Mouse (Mus musculus): ENCODE measurements around the gene Pcif1. TPM values are rescaled to one million over a fixed set of nuclear protein-coding genes. Genes with fewer than 3 reads are reported as not detected.
A peak's percentile ranks its signal among the peaks of the same experiment; 100 is the strongest.
"Not testable (repeated sequence)": the region's sequence is repeated elsewhere in the genome, so short reads cannot be mapped to it uniquely, and the experiment has no call there.

The Pcif1 gene
- polyA plus RNA-seq, 1 experiment from 2014 or later: 38.7 TPM

DNA sequence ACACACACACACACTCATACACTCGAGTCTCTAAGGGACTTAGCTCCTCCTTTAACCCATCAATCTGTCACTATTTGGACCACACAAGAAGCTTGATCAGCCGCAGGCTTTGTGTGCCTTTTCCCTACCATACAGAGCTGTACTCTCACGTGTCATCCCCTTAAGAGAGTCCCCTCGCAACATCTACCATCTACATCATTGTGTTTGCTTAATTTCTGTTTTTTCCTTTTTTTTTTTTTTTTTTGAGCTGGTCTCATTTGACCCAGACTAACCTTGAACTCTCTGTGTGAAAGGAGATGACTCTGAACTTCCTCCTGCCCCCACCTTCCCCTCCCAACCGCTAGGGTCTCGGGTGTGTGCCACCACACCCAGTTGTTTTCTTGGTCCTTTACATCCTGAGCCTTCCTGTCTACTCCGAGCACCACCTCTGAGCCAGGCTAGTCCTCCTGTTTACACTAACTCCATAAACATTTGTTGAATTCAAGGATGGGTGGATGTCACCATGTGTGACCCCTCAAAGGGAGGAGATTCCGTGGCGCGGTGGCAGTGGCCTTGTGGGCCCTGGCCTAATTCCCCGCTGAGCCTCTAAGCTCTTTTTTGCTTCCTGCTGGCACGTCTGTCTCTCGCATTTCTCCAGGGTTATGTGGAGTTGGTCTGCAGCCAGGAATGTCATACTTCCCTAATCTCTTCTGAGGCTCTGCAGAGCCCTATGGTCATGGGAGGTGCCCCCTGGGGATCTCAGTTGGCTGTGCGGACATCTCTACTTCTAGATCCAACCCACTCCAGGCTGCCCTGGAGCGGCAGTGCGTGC, 12.2 kb upstream of the Pcif1 start:
- ChIA-PET CTCF (interaction anchor here (0.9 to 2.3 kb wide), 12 partner anchors 8 to 85 kb away, joined by 3 to 8 read pairs (median 4); partner anchors contain the start of genes Ctsa, Neurl2 and Pcif1), POLR2A (interaction anchor here (0.6 to 1.9 kb wide), 6 partner anchors 10 to 98 kb away, joined by 3 to 8 read pairs (median 4); no protein-coding TSS in a partner anchor)
- no peaks in the 10 kb centered on the region for H3K27me3 ChIP-seq
- DNase-seq (ENCODE audit: low read depth, low spot score) (peak; percentile 95), ATAC-seq (peak; percentile 89)
- no peak for TF ChIP-seq CTCF (IDR thresholded peaks at IDR 0.05)
- in situ Hi-C loops (cut with MboI; ENCODE audit: low pct_unique_long_range_greater_than_20kb): no loop called here

DNA sequence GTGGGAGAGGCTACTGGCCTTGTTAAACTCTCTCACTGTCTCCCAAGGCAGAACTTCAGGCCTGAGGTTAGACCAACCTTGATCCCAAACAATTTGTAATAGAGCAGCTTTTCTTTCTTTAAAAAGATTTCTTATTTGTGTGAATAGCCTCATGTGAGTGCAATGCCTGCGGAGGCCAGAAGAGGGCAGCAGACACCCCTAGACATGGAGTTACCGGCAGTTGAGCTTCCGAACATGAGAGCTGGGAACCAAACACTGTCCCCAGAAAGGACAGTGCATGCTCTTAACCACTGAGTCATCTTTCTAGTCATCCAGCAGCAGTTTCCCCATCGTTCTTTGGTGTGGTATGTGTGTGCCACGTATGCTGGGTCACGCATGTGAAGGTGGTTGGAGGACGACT, 11.5 kb upstream of the Pcif1 start:
- in situ Hi-C loops (cut with MboI; ENCODE audit: low pct_unique_long_range_greater_than_20kb): no loop called here
- ChIA-PET POLR2A (interaction anchor here (1.1 to 1.9 kb wide), 2 partner anchors 9 to 33 kb away, joined by 3 to 4 read pairs; no protein-coding TSS in a partner anchor), CTCF (interaction anchor here (1.0 to 2.3 kb wide), 10 partner anchors 9 to 84 kb away, joined by 3 to 8 read pairs (median 4); partner anchors contain the start of genes Ctsa, Neurl2 and Pcif1)
- ATAC-seq: peak; percentile 19
- no peaks in the 10 kb centered on the region for H3K27me3 ChIP-seq
- DNase-seq (ENCODE audit: low read depth, low spot score): no peak
- TF ChIP-seq CTCF (IDR thresholded peaks at IDR 0.05): peak; percentile 88

GRCm38 (mm10) chr2:164868491-164868890, 10.6 kb upstream of the Pcif1 start:
- ATAC-seq (no peak), DNase-seq (ENCODE audit: low read depth, low spot score) (no peak)
- POLR2A ChIA-PET: interaction anchor here (0.6 to 1.9 kb wide), 3 partner anchors 9 to 34 kb away, joined by 3 to 4 read pairs (median 3); no protein-coding TSS in a partner anchor

GRCm38 (mm10) chr2:164871602-164872303, 7.4 kb upstream of the Pcif1 start:
- ChIA-PET POLR2A (no interaction called here), CTCF (no interaction called here)
- peak; percentile 47 for TF ChIP-seq CTCF (IDR thresholded peaks at IDR 0.05)
- ATAC-seq: no peak
- DNase-seq (ENCODE audit: low read depth, low spot score): no peak
- no peaks in the 10 kb centered on the region for H3K27me3 ChIP-seq
- in situ Hi-C loops (cut with MboI; ENCODE audit: low pct_unique_long_range_greater_than_20kb): no loop called here

More at GRCm38 (mm10) chr2:164868491-164868890, 10.6 kb upstream of the Pcif1 start:
- H3K27me3 ChIP-seq: no peaks in the 10 kb centered on the region
- CTCF ChIA-PET: interaction anchor here (1.5 to 2.3 kb wide), 4 partner anchors 8 to 45 kb away, joined by 3 to 8 read pairs (median 4); partner anchors contain the start of genes Ctsa and Neurl2
- in situ Hi-C loops (cut with MboI; ENCODE audit: low pct_unique_long_range_greater_than_20kb): no loop called here
- no peak for TF ChIP-seq CTCF (IDR thresholded peaks at IDR 0.05)

DNA sequence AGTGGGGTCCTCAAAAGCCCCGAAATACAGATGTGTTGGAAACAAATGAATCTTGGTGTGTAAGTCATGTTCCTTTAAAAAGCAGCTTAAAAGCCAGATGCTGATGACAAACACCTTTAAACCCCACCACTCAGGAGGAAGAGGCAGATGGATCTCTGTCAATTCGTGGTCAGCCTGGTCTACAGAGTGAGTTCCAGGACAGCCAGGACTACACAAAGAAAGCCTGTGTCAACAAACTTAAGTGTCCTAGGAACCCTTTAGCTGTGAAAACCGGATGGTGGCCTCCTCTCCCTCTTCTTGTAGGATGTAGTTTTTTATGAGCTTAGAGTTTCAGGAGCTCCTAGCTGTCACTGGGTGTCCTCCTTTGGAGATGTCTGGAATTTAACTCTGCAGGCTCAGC, 5.5 kb upstream of the Pcif1 start:
- no peaks in the 10 kb centered on the region for H3K27me3 ChIP-seq
- ChIA-PET POLR2A (interaction anchor here (2.8 kb wide), 1 partner anchor 9 kb away, joined by 7 read pairs; no protein-coding TSS in a partner anchor), CTCF (interaction anchor here (1.4 kb wide), 1 partner anchor 80 kb away, joined by 3 read pairs; no protein-coding TSS in a partner anchor)
- in situ Hi-C loops (cut with MboI; ENCODE audit: low pct_unique_long_range_greater_than_20kb): no loop called here
- no peak for DNase-seq (ENCODE audit: low read depth, low spot score)
- TF ChIP-seq CTCF (IDR thresholded peaks at IDR 0.05): no peak
- no peak for ATAC-seq

DNA sequence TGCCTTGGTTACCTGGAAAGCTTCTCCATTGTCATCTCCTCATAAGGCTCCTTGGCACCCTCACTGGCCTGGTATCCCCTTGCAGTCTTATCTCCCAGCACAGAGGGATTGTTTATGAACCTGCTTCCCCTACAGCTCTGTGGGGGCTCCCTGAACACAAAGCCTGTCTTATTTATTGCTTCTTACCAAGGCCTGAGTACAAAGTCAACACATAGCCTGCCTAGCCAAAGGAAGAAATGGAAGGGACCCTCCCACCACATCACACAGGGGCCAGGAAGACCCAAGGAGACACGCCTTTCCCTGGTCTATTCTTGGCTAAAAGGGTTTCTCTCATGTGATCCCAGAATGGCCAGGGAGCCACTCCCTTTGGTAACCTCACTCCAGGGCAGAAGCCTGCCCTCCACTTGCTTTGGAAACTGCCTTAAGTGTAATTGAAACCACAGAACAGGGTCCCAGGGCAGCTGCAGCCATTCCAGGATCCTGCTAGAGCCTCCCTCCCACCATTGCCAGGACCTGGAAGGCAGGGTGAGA, 4.8 kb upstream of the Pcif1 start:
- DNase-seq (ENCODE audit: low read depth, low spot score) (no peak), ATAC-seq (no peak)
- TF ChIP-seq CTCF (IDR thresholded peaks at IDR 0.05): no peak
- ChIA-PET CTCF (interaction anchor here (1.1 to 1.4 kb wide), 3 partner anchors 8 to 81 kb away, joined by 3 to 4 read pairs (median 3); no protein-coding TSS in a partner anchor), POLR2A (interaction anchor here (2.8 kb wide), 1 partner anchor 10 kb away, joined by 7 read pairs; no protein-coding TSS in a partner anchor)
- H3K27me3 ChIP-seq: no peaks in the 10 kb centered on the region
- in situ Hi-C loops (cut with MboI; ENCODE audit: low pct_unique_long_range_greater_than_20kb): no loop called here

DNA sequence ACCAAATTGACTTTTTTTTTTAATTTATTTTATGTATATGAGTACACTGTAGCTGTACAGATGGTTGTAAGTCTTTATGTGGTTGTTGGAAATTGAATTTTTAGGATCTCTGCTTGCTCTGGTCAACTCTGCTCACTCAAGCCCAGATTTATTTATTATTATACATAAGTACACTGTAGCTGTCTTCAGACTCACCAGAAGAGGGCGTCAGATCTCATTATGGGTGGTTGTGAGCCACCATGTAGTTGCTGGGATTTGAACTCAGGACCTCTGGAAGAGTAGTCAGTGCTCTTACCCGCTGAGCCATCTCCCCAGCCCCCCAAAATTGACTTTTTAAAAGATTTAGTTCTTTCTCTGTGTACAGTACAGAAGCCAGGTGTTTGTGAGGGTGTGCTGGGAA, 3.5 kb upstream of the Pcif1 start:
- CTCF ChIA-PET: interaction anchor here (1.4 kb wide), 2 partner anchors 38 kb away, joined by 3 read pairs; no protein-coding TSS in a partner anchor
- H3K27me3 ChIP-seq; DNase-seq (ENCODE audit: low read depth, low spot score); in situ Hi-C loops (cut with MboI; ENCODE audit: low pct_unique_long_range_greater_than_20kb); ATAC-seq: not testable (repeated sequence)
- POLR2A ChIA-PET: interaction anchor here (0.6 to 2.8 kb wide), 4 partner anchors 11 to 68 kb away, joined by 3 to 11 read pairs (median 5); no protein-coding TSS in a partner anchor

DNA sequence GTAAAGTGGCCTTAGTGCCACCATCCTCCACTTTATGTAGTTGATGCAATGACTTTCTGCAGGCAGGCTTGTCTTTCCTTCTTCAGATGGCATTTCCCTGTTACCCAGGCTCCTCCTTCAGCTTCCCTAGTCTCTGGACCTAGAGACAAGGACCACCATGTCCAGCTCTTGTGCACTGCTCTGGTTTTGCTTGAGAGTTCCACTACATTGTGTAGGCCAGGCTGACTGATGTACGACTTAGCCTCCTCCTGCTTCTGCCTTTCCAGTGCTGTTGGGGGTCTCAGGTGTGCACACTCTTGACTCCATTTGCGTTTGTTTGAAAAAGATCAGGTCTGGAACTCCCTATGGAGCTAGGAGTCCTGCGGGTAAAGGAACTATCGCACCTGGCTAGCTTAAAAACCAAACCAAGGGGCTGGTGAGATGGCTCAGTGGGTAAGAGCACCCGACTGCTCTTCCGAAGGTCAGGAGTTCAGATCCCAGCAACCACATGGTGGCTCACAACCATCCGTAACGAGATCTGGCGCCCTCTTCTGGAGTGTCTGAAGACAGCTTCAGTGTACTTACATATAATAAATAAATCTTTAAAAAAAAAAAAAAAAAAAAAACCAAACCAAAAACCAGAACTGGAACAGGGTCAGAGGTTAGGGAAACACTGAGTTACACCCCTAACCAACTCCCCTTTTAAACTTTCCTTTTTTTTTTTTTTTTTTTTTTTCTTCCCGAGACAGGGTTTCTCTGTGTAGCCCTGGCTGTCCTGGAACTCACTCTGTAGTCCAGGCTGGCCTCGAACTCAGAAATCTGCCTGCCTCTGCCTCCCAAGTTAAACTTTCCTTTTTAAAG, 1.5 kb upstream of the Pcif1 start:
- ATAC-seq; in situ Hi-C loops (cut with MboI; ENCODE audit: low pct_unique_long_range_greater_than_20kb); H3K27me3 ChIP-seq; DNase-seq (ENCODE audit: low read depth, low spot score): not testable (repeated sequence)
- ChIA-PET CTCF (interaction anchor here (1.3 to 2.6 kb wide), 5 partner anchors 10 to 43 kb away, joined by 4 to 10 read pairs (median 7); no protein-coding TSS in a partner anchor), POLR2A (interaction anchor here (0.6 to 2.6 kb wide), 7 partner anchors 9 to 54 kb away, joined by 3 to 11 read pairs (median 3); no protein-coding TSS in a partner anchor)

Data from Patski (cell line).